Mouse (Mus musculus) urinary bladder, postnatal 25 days (tissue): ENCODE results near the gene Atg101.
"Not testable (repeated sequence)": the region's sequence is repeated elsewhere in the genome, so short reads cannot be mapped to it uniquely, and the experiment has no call there.

Experiments
- DNase-seq: peaks from one replicate; pipeline ENCODE4 v3.0.0; 2022; ENCODE audit warnings: low spot score

The Atg101 gene

DNA sequence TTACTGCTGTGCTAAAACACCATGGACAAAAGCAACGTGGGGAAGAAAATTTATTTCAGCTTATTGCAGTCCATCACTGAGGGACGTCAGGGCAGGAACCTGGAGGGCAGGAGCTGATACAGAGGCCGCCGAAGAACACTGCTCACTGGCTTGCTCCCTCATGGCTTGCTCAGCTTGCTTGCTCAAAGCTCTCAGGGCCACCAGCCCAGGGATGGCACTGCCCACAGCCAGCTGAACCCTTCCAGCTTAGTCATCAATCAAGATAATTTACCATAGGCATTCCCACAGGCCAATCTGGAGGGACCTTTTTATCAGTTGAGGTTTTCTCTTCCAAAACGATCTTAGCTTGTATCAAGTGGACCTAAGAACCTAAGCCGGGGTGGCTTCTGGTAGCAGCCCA, 27.9 kb downstream of the Atg101 start:
- DNase-seq, result no peak

DNA sequence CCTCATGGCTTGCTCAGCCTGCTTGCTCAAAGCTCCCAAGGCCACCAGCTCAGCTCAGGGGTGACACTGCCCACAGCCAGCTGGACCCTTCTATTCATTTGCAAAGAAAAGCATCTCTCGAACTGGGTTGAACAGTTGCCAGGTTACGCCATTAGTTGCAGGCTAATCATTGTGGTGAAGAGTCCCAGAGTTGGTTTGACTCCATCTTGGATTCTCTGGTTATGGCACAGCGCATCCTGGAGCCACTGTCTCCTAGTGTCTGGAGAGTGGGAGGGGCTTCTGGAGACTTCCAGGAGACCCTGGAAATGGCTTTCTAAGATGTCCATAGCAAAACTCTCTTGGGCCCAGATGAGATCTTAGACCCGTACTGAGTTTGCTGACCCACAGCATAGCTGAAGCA, 31.3 kb downstream of the Atg101 start:
- no peak for DNase-seq

DNA sequence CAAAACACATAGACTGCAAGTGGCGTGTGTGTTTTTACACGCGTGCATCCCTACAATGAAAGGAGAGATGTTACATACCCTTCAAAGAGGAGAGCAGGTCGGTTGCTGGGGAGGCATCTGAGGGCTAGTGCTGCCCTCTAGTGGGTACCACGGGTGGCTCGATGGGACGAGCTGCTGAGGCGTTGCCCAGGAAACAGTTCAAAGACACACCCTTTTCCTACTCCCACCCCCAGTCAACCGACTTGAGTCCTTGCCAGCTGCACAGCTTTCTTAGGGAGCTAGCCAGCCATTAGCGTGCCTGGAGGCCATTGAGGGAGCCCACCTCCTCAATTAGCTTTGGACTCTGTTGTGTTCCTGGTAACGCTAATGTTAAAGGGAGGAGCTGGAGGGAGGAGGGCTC, 31.8 kb downstream of the Atg101 start:
- DNase-seq, result peak; percentile 83

DNA sequence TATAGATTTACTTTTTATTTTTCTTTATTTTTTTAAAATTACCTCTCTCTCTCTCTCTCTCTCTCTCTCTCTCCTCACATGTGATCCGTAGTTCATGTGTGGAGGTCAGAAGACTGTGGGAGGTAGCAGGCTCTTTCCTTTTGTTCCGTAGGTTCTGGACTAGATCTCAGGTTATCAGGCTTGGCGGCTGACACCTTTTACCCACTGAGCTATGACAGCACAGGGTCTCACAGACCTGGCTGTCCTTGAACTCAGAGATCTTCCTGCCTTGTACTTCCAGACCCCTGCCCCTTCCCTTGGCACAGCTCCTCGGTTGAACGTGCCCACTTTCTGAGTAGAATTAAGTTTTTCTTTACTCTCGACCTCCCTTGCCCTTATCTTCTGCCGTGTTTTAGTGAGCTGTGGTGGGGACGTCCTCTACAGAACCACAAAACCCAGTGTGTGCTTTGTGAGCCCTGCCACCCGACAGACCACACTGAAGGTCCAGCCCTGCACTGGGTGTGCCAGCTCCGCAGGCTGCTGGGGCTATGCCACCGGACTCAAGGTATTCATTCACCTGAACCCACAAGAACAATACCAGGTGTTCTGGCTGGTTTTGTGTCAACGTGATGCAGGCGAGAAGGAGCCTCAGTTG, 32.3 kb downstream of the Atg101 start:
- DNase-seq, result no peak

DNA sequence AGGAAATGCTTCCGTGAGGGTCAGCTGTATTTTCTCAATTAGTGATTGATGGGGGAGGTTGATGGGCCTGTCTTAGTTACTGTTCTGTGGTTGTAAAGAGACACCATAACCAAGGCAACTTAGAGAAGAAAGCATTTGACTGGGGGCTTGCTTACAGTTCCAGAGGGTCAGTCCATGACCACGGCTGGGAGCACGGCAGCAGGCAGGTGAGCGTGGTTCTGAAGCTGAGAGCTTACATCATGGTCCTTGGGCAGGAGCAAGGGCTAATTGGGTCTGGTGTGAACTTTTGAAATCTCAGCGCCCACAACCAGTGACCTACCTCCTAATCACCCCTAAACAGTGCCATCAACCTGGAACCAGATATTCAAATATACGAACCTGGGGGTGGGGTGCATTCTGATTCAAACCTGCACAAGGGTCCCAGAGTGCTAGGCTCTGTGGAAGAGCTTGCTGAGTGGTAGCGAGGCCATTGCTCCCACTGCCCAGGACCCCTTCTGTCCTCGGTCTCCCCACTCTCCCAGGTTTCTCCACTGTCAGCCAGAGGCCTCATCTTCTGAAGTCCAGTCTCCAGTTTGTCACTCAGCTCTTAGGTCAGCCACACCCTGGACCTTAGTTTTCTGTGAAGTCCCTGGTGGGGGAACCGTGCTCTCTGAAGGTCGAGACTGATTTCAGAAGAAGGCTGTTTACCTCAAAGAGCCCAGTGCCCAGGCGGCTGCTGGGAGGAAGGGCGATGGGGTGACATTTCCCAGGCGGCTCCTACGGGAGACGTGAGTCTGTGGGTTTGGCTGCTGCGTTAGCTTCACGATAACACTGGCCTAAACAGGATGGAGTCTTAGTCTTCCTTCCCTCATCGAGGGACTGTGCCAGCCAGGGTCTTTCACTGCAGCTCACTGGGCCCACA, 33.1 kb downstream of the Atg101 start:
- DNase-seq, result no peak

DNA sequence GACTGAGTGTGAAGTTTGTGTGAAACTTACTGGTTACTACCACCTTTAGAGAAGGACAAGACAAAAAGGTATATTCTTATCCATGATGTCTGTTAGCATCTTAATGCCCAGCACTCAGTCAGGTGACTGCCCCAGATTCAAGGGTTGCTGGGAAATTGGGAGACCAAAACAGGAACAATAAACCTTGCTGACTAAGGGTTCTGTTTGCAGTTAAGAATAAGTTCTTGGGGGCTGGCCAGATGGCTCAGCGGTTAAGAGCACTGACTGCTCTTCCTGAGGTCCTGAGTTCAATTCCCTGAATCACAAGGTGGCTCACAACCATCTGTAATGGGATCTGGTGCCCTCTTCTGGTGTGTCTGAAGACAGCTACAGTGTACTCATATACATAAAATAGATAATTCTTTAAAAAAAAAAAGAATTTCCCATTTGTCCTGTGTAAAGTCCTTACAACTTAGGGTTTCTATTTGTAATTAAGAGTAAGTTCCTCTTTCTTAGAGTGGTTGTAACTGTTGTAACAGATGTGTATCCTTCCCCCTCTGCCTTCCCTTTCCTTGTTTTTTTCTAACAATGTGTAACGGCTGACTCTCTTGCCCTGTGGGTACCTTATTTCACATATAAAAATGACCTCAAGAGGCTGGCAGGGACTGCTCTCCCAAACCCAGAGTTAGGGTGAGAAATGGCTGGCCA, 33.9 kb downstream of the Atg101 start:
- DNase-seq, result no peak

DNA sequence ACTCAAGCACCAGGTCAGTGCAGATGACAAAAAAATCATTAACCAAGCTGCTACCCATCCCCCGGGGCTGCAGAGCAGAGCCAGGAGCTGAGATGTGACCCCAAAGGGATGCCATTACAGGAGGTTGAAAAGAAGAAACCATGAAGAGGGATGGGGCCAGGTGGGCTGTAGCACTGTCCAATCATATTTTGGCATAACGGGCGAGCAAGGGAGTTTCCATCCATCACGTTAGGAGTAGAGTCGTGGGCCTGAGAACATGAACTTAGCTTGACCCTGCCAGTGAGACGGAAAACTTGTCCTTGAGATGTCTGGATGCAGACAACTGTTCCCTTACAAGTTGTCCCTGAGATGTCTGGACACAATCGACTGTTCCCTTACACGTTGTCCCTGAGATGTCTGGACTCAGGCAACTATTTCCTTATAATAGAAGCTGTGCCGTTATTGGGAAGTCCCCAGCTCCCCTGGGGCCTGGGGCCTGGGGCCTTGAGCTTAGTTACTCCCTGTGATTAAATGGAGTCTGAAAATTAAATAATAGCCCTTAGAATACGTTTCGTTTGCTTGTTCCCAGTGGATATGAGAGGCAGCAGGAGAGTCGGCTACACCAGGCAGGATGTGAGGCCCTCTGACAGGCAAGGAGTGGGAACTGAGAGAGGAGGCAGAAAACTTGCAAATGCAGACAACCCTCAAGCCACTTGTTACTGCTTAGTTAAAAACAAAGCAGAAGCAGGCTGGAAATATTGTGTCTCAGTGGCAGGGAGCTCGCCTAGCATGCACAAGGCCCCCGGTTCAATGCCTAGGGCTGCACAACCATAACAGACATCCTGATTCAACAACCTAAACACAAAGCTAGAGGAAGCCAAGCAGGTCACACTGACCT, 35.1 kb downstream of the Atg101 start:
- no peak for DNase-seq

DNA sequence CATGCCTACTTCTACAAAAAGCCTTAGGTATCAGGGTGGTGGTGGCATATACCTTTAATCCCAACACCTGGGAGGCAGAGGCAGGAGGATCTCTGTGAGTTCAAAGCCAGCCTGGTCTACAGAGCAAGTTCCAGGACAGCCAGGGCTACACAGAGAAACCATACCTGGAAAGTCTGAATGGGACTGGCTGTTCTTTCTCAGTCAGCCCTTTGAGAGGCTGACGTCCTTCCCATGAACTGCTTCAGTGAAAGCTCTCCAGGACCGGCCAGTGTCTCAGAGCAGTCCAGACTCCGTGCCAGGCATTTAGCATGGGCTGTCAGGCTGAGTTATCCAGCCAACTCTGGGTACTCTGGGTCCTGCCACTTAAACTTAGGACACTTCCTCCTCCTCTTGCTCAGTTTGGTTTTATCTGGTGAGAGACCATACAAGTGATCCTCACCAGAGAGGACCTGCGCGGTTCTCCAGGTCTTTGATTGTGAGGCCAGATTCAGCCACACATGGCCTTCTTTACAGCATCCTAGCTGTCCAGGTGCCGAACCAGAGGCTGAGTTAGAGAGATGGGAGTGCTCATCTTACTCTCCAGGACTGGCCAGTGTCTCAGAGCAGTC, 36.0 kb downstream of the Atg101 start:
- no peak for DNase-seq

DNA sequence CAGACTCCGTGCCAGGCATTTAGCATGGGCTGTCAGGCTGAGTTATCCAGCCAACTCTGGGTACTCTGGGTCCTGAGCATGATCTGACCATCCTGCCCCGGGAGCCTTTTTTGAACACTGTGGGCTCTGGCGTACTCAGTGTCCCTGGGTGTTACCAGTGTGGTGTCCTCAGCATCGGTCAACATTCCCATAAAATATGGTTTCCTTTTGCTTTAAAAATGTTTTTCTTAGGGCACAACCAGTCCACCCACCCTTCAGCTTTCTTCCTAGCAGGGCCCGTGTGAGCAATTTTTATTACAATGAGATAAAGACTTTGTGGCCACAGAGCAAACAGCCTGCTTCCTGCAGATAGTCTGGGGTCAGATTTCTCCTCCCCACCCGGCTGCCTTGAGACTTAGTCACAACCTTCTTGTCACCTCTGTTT, 36.6 kb downstream of the Atg101 start:
- DNase-seq, result no peak

DNA sequence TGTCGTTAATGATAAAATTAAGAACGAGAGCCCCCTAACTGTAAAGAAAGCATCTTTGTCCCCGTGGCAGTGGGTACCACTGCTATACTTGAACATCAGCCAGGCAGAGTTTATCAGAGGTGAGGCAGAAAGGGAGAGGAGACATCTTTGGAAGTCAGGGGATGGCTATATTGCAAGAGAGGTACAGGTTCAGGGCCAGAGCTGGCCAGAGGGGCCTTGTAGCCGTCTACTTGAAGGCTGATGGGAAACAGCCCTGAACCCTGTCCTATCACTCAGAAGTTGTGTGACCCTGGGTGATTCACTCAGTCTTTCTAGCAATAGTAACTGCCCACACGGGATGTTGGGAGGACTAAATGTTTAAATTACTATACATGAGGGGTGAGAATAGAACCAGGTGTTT, 37.1 kb downstream of the Atg101 start:
- DNase-seq, result no peak

DNA sequence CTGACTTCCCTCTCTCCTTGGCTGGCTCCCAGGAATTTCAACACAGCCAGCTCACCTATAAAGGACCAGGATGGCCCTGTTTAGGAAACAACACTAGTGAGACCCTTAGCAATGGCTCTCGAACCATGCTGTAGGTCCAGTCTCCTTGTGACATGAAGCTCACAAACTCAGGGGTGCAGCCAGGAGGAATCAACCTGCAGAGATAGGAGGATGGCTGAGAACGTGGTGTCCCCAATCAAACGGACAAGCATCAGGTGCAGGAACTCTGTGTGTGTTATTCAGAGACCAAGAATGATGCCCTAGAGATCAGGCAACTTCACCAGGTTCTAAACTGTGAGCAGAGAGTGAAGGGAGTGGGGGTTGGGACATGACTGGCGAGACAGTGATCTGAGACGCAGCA, 38.0 kb downstream of the Atg101 start:
- no peak for DNase-seq

DNA sequence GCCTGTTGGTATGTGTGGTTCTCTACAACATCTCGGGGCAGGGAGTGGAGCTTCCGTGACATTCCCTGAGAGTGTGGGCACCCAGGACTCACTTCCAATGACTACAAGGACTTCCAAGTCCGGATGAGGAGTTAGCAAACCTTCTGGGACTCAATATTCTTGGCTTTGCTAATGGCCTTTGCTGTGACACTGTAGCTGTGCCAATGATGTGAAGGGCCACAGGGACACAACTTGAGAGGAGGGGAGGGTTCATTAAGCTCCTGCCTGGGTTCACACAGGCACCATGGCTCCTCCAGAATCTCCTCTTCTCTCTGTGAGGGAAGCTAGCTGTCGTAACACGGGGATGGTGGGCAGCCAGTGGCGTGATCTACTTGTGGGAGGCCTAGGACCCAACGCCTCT, 38.6 kb downstream of the Atg101 start:
- DNase-seq, result no peak

DNA sequence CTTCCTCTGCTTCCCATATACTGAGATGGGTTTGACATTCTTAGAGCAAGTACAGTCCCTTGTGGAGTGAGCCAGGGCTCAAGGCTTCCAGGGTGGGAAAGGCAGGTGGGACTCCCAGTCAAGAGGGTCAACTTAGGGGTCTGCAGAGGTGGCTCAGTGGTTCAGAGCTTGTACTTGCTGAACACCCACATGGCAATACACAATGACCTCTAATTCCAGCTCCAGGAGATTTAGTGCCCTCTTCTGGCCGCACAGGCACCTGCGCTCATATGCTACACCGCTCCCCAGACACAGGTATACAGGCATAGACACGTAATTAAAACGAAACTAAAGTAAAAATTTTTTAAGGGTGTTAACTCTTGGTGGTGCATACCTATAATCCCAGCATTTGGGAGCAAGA, 39.4 kb downstream of the Atg101 start:
- DNase-seq, result no peak

DNA sequence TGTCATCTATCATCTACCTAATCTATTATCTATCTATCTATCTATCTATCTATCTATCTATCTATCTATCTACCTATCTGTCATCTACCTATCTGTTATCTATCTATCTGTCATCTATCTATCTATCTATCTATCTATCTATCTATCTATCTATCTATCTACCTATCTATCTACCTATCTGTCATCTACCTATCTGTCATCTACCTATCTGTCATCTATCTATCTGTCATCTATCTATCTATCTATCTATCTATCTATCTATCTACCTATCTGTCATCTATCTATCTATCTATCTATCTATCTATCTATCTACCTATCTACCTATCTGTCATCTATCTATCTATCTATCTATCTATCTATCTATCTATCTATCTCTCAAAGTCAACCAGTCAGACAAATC, 40.3 kb downstream of the Atg101 start:
- not testable (repeated sequence) for DNase-seq

DNA sequence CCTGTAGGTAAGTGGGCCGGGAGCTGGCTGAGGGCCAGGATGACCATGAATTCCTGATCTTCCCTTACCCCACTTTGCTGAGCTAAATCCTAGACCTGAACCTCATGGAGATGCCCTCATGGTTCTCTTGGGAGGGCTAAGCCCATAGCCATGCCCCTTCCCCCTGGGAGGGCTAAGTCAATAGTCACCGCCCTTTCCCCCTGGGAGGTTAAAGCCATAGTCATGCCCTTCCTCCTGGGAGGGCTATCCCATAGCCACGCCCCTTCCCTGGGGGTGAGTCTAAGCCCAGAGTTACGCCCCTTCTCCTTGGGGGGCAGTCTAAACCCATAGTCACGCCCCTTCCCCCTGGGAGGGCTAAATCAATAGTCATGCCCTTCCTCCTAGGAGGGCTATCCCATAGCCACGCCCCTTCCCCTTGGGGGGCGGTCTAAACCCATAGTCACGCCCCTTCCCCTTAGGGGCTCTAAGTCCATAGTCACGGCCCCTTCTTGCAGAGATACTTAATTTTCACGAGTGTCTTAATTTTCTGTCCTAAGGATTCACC, 42.0 kb downstream of the Atg101 start:
- no peak for DNase-seq

DNA sequence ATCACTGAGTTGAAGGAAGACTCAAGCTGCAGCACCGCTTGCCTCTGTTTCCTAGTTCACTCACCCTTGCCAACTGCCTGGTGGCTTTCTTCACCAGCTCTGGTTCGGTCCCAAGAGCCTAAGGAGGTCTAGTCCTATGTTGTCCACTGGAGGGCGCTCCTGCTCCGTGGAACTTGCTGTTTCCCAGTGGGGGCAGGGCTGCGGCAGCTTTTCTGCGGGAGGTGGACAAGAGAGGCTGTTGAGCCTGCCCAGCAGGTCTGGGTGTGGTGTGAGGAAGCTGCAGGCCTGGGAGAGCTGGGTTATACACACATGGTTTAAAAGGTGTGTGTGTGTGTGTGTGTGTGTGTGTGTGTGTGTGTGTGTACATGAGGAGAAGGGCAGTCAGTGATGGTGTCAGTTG, 43.2 kb downstream of the Atg101 start:
- peak; percentile 98 for DNase-seq

DNA sequence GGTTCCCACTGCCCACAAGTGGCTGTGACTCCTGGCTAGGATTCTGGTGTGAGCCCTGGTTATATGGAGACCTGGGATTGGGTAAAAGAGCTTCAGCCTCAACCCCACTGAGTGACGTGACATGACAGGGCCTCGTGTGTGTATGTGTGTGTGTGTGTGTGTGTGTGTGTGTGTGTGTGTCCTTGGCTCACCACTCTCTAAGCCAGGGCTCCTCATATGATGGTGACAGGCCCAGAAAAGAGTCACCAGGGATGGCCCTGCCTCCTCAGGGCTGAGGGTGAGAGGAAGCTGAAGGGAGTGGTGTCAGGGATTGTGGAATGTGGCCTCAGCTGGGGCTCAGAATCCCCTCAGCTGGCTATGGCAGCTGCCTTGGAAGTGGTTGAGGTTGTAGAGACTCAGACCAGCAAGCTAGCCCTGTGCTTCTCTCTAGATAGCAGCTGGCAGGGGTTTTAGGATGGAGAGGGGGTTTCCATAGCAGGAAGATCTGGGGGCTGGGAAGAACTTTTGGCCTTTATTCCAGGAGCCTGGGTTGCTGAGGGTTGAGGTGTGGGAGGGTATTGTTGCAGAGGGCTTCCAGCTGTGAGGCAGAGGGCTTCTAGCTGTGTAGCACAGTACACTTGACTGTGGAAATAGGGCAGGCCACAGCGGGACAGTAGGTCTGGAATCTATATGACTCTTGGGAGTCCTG, 44.9 kb downstream of the Atg101 start:
- DNase-seq, result no peak

DNA sequence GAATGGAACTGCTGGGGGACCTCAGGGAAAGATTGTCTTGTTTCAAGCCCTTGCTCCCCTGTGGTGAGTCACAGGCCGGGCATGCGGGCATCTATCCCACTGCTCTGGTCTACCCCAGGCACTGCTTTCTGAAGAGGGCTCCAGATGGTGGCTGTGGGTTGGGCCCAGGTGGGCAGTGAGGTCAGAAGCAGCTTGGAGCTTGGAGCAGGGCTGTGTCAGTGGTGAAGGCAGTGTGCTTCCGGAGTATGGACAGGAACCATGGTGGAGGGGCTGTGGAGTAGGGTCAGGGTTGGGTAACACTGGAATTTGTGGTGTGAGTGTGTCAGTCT, 45.5 kb downstream of the Atg101 start:
- no peak for DNase-seq

DNA sequence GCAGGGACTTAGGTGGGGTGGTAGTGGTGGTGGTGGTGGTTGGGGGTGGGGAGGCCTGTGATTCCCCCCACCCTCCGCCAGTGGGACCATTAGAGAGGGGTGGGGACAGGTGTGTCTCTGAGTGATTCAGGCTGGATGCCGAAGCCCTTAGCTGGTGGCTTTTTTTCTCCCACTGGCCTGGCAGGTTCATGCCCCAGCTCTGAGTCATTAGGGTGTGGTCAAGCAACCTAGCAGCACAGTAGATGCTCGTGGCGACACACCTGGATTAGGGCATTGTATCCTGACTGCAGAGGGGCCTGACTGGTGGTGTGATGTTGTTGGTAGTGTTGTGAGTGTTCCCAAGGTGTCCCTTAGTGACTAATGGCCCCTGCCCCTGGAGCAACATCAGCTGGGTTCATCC, 47.0 kb downstream of the Atg101 start:
- DNase-seq, result no peak

DNA sequence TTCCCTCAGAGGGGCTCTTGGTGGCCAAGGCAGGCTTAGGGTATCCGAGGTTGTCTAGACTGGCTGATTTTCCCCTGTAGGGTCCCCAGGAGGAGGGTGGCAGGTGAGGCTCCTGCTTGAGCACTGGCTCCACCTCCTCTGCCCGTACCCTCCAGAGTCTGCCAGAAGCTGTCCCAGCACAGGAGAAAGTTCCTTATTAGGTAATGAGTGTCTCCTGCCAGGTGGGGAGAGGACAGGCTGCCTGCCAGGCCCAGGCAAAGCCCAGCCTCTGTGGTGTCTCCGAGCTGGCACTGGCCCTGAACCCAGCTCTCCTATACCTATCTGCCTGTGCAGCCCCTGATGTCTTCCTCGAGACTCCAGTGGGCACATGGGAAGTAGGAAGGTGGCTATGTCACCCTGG, 48.3 kb downstream of the Atg101 start:
- no peak for DNase-seq

DNA sequence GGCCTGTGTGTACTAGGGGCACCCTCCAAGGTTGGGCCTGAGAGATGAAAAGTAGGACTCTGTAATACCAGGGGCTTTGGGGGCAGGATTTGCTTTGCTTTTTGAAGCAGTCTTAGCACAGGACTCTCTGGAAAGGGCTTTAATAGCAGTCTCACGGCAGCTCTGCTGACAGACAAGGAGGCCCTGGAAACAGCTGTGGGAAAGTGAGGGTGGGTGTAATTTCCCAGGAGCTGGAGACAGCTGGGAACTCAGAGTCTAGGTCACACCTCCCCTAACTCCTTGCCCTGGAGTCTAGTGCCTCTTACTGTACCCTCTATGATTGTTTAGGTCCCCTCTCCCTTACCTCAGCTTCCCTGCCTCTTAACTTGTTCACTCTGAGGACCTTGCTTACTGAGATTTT, 49.1 kb downstream of the Atg101 start:
- DNase-seq, result no peak
